Mouse (Mus musculus) heart, postnatal 0 days (tissue): ENCODE measurements around the gene Phactr2. TPM values are rescaled to one million over a fixed set of nuclear protein-coding genes. Genes with fewer than 3 reads are reported as not detected.

Source experiments
- ATAC-seq: fragments of 200-750 bp; cut with Nextera tagmentation; 2 replicates; pipeline ENCODE4 v1.8.0; 2017; ENCODE audit warnings: low read depth, moderate number of reproducible peaks, moderate library complexity; ENCODE audit not compliant: insufficient read depth
- DNase-seq: peaks from one replicate; pipeline ENCODE4 v3.0.0-alpha.2; 2016; ENCODE audit warnings: low spot score
- H3K27ac ChIP-seq: fragments of 300-500 bp; sonication (generic); 2 replicates; pipeline ENCODE4 v1.5.1; 2014; ENCODE audit warnings: low read depth, mild to moderate bottlenecking
- H3K27me3 ChIP-seq: fragments of 300-500 bp; sonication (generic); 2 replicates; pipeline ENCODE4 v1.6.1; 2014; ENCODE audit warnings: low read length, mixed read lengths; ENCODE audit not compliant: control insufficient read depth, insufficient read depth
- H3K36me3 ChIP-seq: fragments of 300-500 bp; sonication (generic); replicated peaks from 2 replicates; pipeline ENCODE4 v1.6.1; 2014; ENCODE audit warnings: low read length, mixed read lengths; ENCODE audit not compliant: control insufficient read depth, insufficient read depth
- H3K4me1 ChIP-seq: fragments of 300-500 bp; sonication (generic); 2 replicates; pipeline ENCODE4 v1.6.1; 2014; ENCODE audit warnings: antibody characterized with exemption; ENCODE audit not compliant: control insufficient read depth, insufficient read depth
- H3K4me2 ChIP-seq: fragments of 300-500 bp; sonication (generic); 2 replicates; pipeline ENCODE4 v1.6.1; 2014; ENCODE audit warnings: low read depth, mild to moderate bottlenecking, low read length, moderate library complexity
- H3K4me3 ChIP-seq: fragments of 300-500 bp; sonication (generic); 2 replicates; pipeline ENCODE4 v1.5.1; 2014; ENCODE audit warnings: low read depth, low read length
- H3K9ac ChIP-seq: fragments of 300-500 bp; sonication (generic); replicated peaks from 2 replicates; pipeline ENCODE4 v1.6.1; 2014; ENCODE audit warnings: low read depth, low read length, mixed read lengths
- H3K9me3 ChIP-seq: fragments of 300-500 bp; sonication (generic); replicated peaks from 2 replicates; pipeline ENCODE4 v1.6.1; 2016; ENCODE audit warnings: low read length; ENCODE audit not compliant: control insufficient read depth
- CTCF ChIP-seq: IDR thresholded peaks from 2 replicates; pipeline ENCODE4 v1.5.1; 2016; ENCODE audit warnings: antibody characterized with exemption, control low read depth, low read depth
- EP300 ChIP-seq: IDR thresholded peaks from 2 replicates; pipeline ENCODE4 v1.6.1; 2016; ENCODE audit warnings: antibody characterized with exemption, low read depth
- WGBS: fragments of 180-500 bp; shearing (Covaris S2); extraction: QIAGEN DNeasy Blood & Tissue Kit; methylation state at CpG from one replicate; pipeline ENCODE4 v1.1.7; 2014; 5-methylcytosine and 5-hydroxymethylcytosine counted together
- polyA plus RNA-seq: library from polyadenylated mRNA; unstranded; fragments of >200 nt; fragmentation: Nextera tagmentation; extraction: Ambion mirVana; gene quantifications from 2 replicates; pipeline ENCODE4 v1.2.1, GENCODE M21; 2015
- total RNA-seq: library from RNA; depleted of rRNA; stranded (reverse); fragments of >200 nt; gene quantifications from 2 replicates; pipeline ENCODE4 v1.2.3, GENCODE M21; 2014; ENCODE audit warnings: low replicate concordance

Gene Phactr2
- total and polyA plus RNA-seq, 2 experiments from 2014 or later, result 39.6 to 51.1 TPM

DNA sequence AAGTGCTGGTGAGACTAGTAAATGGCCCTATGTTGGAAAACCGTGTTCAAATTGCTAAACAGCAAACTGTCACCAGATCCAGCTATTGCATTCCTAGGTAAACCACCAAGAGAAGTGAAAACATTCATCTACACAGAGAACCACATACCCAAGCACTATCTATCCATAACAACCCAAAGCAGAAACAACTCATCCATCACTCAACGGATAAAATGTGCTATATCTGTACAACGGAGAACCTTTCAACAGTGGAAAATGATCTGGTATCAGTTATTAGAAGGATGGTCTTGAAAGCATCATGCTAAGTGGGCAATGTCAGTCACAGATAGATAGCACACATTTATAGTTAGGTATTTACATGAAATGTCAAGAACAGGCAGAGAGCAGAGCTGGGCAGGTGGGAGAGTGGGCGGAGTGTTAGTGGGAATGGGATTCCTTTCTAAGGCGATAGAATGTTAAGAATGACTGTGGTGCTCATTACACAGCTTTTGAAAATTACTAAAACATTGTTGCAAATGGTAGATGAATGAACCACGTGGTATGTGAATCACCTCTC, 193.8 kb downstream of the Phactr2 start:
- ATAC-seq, result peak; percentile 50
- no peaks in the 10 kb centered on the region for H3K9me3 ChIP-seq
- 31% methylated on average over 6 of the region's 6 CpGs for WGBS
- TF ChIP-seq CTCF (no peak), EP300 (0 out of 2 replicates have a peak, but pooled peaks have one; percentile 22)
- DNase-seq, result no peak
- H3K4me3 ChIP-seq, result no peak overlapping the region
- H3K4me2 ChIP-seq, result no peak overlapping the region
- peak overlapping the region; percentile 59 for H3K27ac ChIP-seq
- H3K27me3 ChIP-seq, result no peaks in the 10 kb centered on the region
- H3K9ac ChIP-seq, result no peak overlapping the region
- peaks cover 16% of the 10 kb centered on the region; the same call in 1 of the 2 replicates for H3K36me3 ChIP-seq
- peaks cover 30% of the 10 kb centered on the region for H3K4me1 ChIP-seq

GRCm38 (mm10) chr10:13276298-13276697, 197.9 kb downstream of the Phactr2 start:
- Histone ChIP-seq H3K4me3 (no peak overlapping the region), H3K27ac (no peak overlapping the region), H3K4me1 (peaks cover 30% of the 10 kb centered on the region), H3K9ac (no peak overlapping the region), H3K36me3 (peaks cover 11% of the 10 kb centered on the region; the same call in 1 of the 2 replicates), H3K27me3 (no peaks in the 10 kb centered on the region), H3K9me3 (no peaks in the 10 kb centered on the region), H3K4me2 (no peak overlapping the region)
- WGBS, result 71% methylated on average over 5 of the region's 5 CpGs
- ATAC-seq, result no peak
- TF ChIP-seq EP300 (no peak), CTCF (no peak)
- DNase-seq, result no peak

- ATAC-seq (peak; percentile 74), DNase-seq (peak; percentile 55)
- Histone ChIP-seq H3K9me3 (no peaks in the 10 kb centered on the region), H3K9ac (no peak overlapping the region), H3K4me2 (peak overlapping the region; percentile 26), H3K36me3 (peaks cover 12% of the 10 kb centered on the region), H3K4me1 (peaks cover 19% of the 10 kb centered on the region), H3K4me3 (no peak overlapping the region), H3K27ac (peak overlapping the region; percentile 61), H3K27me3 (no peaks in the 10 kb centered on the region)
- WGBS, result 26% methylated on average over 6 of the region's 6 CpGs
- TF ChIP-seq CTCF (peak; percentile 7; the same call in 1 of the 2 replicates), EP300 (no peak)
Measured at GRCm38 (mm10) chr10:13275152-13275551, 199.1 kb downstream of the Phactr2 start.

DNA sequence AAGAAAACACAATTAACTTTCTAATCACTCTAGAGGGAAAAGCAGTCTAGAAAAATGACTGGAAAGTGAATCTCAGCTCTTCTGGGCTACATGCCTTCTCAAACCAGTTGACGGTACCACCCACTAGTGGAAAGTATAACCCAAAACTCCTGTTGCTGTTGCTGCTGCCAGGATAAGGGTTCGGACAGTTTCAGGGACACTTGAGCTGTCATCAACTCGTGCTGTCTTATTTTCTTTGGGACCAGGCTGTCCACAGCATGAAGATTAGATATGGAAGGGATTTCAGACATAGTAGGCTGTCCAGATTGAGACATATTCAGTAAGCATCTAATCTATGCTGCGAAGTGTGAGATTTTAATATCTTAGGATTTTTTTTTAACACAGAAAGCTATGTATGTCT, 199.5 kb downstream of the Phactr2 start:
- H3K36me3 ChIP-seq, result peaks cover 13% of the 10 kb centered on the region
- ATAC-seq (peak; percentile 76), DNase-seq (peak; percentile 73)
- no peak overlapping the region for H3K4me3 ChIP-seq
- peak overlapping the region; percentile 61 for H3K27ac ChIP-seq
- H3K9ac ChIP-seq, result no peak overlapping the region
- WGBS, result 12% methylated on average over 4 of the region's 4 CpGs
- no peaks in the 10 kb centered on the region for H3K27me3 ChIP-seq
- H3K4me2 ChIP-seq, result peak overlapping the region; percentile 26
- peaks cover 18% of the 10 kb centered on the region; the same call in 1 of the 2 replicates for H3K4me1 ChIP-seq
- H3K9me3 ChIP-seq, result no peaks in the 10 kb centered on the region
- TF ChIP-seq CTCF (no peak), EP300 (peak; percentile 92)

- H3K36me3 ChIP-seq, result peaks cover 17% of the 10 kb centered on the region
- no peak overlapping the region for H3K4me2 ChIP-seq
- H3K4me3 ChIP-seq, result no peak overlapping the region
- ATAC-seq, result no peak
- no peaks in the 10 kb centered on the region for H3K27me3 ChIP-seq
- WGBS, result 90% methylated on average over 1 of the region's 1 CpGs
- DNase-seq, result no peak
- H3K27ac ChIP-seq, result 0 out of 2 replicates have a peak overlapping the region, but pooled peaks have one; percentile 61
- no peak overlapping the region for H3K9ac ChIP-seq
- no peaks in the 10 kb centered on the region for H3K9me3 ChIP-seq
- H3K4me1 ChIP-seq, result peaks cover 18% of the 10 kb centered on the region; the same call in 1 of the 2 replicates
- no peak for TF ChIP-seq CTCF
- TF ChIP-seq EP300, result no peak
Measured at GRCm38 (mm10) chr10:13273756-13274155, 200.5 kb downstream of the Phactr2 start.

DNA sequence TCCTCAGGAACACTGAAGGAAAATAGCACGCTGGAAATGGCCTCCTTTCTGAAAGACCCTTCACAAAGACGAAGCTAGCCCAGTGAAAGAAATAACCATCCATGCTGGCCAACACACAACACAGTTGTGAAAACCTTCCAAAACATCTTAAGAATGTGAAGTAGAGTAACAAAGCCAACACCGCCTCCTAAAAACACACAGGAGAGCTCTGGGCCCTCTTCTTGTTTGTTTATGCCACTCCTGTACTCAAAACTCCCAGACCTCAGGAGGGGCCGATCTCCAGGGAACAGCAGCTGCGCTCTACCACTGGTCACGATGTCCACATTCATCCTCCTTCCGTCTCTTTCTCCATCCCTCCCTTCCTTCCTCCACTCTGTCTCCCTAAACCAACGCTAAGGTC, 202.5 kb downstream of the Phactr2 start:
- H3K27me3 ChIP-seq, result no peaks in the 10 kb centered on the region
- no peak overlapping the region for H3K4me2 ChIP-seq
- no peak for TF ChIP-seq CTCF
- TF ChIP-seq EP300, result no peak
- no peak overlapping the region for H3K4me3 ChIP-seq
- H3K9ac ChIP-seq, result no peak overlapping the region
- peaks cover 10% of the 10 kb centered on the region; the same call in 1 of the 2 replicates for H3K4me1 ChIP-seq
- no peak for ATAC-seq
- H3K36me3 ChIP-seq, result peaks cover 25% of the 10 kb centered on the region; the same call in 1 of the 2 replicates
- DNase-seq, result no peak
- 86% methylated on average over 8 of the region's 8 CpGs for WGBS
- H3K9me3 ChIP-seq, result no peaks in the 10 kb centered on the region
- no peak overlapping the region for H3K27ac ChIP-seq
